Mouse (Mus musculus) left cerebral cortex, adult 9 months (tissue): ENCODE data around the gene Pofut1.
"Not testable (repeated sequence)": the region's sequence is repeated elsewhere in the genome, so short reads cannot be mapped to it uniquely, and the experiment has no call there.

ENCODE experiments used
- DNase-seq, 2 experiments: peaks; one replicate each; pipeline ENCODE4 v3.0.0; 2022; ENCODE audit warnings: low spot score in 2 of 2

Gene Pofut1

DNA sequence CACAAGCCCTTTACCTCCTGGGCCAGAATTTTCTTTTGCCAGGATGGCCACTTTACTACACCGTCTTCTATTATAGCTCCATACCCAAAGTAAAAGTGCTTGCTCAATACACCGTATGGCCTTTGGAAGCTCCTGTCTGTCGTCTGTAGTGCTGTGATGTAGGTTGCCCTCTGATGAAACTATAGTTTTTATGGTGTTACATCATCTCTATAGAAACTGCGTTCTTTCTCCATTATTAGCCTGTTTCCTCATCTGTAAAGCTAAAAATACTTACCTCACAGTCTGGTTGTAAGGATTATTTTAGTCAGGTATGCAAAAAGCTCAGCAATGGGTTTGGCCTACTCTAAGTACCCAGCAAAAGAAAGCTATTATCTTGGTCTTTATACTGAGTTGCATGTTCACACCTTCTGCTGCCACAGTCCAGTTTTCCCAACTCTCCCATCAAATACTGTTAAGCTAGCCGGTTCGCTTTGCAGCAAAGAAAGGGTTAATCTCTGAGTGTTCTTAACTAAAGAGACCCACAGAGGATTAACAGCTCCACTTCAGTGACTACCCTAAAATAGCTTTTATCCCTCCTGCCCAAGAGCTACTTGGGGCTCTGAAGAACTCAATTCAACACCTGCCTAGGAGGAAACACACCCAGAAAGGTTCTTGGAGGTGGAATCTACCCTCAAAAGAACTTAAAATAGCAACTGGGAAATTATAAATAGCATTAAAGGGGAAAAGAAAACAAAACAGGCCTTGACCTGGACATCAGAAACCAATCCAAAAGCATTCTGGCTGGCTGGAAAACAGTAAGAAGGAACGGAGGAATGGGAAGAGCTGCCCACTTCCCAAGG is 2.1 kb upstream of the Pofut1 start:
- DNase-seq = no peak

DNA sequence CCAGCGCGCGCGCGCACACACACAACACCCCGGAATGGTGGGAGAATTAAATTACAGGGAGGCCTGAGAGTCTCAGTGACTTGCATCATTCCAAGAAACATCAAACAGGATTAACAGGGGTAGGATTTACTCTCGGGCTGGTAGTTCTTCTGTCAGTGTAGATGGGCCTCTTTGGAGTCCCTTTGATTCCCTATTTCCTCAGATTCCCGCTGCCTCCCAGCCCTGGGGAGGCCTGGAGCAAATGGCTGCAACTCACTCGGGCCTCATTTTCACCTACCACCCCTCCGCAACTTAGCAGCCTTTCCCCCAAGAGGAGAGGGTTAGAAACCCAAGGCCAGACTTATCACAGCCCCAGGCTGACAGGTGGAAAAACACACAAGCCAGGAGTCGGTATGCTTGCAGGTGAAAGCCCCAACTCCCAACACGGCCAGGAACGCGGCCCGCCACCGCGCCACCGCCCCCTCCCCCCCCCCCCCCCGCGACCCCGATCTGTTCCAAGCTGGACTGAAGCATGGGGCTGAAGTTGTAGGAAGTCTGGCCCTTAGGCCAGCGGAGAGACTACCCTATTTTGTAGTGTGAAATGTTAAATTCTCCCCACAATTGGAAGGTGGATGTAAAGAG is 1.4 kb upstream of the Pofut1 start:
- DNase-seq = no peak

DNA sequence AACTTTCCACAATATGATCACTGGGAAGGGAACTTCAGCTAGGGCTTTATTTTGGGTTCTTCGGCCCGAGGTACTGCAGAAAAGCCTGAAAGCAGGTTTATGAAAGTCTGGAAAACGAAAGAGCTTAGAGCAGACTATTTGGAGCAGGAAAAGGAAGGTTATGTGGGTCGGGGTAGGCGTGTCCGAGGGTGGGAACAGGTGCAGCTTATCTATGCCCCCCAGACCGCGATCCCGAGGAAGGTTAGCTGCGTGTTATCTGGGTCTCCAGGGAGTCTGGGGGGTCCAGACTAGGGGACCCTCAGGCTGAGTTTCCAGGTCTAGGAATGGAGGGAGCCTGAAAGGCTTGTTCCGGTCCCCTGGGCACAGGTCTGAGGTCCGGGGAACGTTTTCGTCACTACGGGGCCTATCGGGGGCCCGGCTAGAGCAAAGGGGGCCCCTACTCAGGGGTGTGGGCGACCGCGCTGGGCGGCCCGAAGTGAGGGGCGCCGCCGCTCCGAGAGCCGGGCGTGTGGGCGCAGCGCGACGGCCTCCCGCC is 565 bp upstream of the Pofut1 start:
- no peak for DNase-seq

DNA sequence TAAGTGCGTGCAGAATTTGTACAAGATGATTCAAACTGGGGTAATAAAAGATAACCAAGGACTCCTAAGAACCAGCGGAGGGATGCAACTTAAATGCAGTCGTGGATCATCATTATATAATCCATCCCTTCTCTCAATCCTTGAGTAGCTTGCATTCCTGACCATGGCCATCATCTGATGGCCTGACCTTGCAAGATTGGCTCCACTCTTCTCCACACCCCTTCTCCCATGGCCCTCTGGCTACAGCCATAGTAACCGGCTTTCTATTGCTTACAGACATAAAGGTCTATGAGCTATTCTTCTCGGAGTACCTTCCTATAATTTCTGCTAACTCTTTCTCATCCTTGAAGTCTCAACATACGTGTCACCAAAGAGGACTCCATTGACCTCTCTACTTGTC is 823 bp downstream of the Pofut1 start:
- DNase-seq = no peak

DNA sequence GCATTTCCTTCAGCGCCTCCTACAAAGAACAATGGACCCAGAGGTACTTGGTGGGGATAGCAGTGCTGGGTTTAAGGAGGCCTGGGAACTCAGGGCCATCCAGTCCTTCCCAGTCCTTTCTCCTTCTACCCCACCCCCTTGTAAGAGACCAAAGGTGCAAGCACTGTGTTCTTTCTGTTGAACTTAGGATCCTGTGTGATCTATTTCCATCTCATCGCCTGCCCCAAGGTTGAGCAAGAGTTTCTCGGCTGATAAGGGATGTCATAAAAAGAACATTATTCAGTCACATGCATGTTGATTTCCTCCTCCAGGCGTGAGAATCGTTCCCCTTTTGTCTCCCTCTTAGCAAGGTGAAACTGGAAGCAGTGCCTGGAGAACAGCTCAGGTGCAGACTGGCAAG is 8.4 kb downstream of the Pofut1 start:
- no peak for DNase-seq

DNA sequence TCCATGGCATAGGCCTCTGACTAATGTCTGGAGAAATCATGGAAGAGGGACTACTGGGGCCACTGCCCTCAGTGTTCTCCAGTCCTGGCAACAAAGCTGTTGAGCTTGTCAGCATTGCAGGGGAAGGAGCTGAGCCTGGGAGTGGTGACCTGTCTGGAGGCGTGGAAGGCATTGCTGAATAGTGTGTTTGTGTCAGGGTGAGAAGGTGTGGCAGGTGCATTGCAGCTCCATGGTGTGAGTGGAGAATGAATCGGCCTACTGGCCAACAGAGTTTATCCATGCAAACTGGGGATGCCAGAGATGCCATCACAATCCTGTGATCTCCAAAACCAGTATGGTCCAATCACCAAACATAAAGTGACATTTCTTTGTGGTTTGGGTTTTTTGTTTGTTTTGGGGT is 15.3 kb downstream of the Pofut1 start:
- no peak for DNase-seq

DNA sequence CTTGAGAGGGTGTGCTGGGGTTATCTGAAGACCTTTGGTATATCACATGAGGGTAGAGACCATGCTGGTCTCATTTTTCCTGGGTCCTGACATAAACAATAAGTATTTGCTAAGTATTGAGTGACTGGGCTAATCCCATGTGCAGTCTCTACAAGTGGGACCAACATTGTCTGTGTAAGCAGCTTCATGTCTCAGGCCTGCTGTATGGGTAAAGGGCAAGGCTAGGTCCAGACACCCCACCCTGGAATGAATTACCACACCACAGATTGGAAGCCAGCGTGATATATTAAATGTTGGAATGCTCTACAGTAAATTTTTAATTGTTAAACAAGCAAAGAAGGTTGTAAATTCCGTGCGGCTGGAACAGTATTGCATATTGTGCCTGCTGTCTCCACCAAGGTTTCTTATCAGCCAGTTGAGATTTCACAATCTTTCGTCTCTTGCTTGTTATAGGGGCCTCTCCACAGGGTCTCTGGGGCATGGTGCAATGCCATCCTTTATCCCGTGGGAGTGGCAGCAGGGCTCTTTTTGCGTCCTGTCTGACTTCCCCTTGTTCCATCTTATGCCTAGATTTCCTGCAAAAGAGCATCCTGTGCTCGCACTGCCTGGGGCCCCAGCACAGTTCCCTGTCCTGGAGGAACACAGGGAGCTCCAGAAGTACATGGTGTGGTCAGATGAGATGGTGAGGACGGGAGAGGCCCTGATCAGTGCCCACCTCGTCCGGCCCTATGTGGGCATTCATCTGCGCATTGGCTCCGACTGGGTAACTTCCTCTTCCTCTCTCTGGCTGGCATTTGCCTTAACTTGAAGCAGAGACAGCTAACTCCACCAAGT is 17.9 kb downstream of the Pofut1 start:
- no peak for DNase-seq

DNA sequence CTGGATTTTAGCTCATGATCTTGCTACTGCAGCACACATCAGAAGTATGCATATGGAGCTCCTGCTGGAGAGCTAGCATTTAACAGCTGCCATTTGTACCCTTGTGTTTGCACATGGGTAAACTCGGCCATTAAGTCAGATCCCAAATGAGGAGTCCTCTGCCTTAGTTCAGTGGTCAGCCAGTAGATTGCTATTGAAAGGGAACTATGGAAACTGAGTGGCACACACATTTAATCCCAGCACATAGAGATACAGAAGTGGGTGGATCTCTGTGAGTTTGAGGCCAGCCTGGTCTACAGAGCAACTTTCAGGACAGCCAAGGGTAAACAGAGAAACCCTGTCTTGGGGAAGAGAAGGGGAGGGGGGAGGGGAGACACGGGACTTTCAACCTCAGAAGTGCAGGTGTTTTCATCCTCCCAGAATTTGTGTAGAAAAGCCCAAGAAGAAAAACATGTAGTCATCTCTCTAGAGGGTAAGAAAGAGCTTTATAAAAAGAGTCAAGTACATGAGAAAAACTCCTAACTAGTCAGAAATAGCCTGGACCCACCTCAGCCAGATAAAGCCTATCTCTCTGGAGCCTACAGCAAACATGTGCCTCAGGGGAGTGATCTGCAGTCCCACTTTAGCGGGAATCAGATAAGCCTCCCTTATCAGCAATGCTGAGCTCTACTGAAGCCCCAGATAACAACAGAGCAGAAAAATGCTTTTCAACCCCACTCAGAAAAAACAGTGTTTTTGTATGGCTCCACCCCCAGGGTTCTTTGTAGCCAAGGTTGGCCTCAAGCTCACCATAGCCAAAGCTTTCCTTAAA is 18.7 kb downstream of the Pofut1 start:
- DNase-seq = no peak

DNA sequence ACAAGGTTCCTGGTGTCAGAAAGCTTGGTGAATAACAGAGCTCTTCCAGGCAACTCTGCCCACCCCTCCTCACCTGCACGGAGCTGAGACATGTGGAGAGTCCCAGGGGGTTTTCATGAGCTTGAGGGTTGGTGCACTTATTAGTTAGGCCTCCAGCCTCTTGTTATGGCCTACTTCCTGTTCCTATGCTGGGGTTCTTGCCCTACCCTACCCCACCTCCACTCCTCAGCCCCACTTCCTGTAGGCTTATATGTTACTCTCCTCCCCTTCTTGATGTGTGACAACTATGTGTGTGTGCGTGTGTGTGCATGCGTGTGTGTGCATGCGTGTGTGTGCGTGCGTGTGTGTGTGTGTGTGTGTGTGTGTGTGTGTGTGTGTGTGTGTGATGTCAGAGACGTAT is 21.7 kb downstream of the Pofut1 start:
- no peak for DNase-seq

DNA sequence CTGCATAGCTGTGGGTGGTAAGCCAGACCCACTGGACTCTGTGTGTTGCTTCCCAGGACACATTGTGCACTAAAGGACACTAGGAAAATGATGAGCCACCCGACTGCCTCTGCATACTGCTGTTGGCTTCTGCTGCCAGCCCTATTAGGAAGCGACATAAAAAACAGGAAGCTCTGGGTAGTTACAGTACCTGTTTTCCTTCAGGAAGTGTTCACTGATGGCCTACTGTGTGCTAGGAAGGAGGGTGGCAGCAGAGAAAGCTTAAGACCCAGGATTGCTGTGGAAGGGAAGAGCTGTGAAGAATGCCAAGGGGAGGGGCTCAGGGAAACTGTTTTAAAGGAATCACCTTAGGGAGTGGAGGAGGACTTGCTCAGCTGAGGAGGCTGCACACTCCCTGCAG is 26.0 kb downstream of the Pofut1 start:
- no peak for DNase-seq

DNA sequence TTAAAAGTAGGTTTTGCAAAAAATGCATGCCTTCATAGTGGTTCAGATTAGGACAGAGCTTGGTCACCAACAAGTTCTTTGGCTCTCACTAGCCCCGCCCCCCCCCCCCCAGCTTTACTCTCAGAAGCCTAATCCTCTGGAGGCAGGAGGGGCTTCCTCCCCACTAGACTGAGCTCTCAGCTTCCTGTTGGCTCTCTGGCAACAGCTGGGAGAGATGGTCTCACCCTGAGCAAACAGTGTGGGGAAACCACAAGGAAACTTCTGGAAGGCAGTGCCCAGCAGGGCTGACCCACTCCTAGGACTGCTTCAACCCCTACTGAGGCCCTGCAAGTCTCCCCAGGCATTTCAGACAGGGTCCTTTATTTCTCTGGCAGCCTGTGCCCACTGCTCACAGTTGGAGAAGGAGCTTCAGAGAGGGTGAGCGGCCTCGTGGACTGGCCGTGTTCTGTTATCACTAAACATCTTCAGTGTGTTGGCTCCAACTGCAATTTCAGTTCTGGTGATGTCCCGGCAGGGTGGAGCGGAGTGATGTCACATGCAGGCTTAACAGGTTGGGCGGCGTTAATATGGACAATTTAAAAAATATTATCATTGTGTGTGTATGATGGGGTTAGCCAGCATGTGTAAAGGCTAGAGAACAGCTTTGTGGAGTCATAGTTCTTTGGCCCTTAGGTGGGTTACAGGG is 29.0 kb downstream of the Pofut1 start:
- DNase-seq = not testable (repeated sequence)

DNA sequence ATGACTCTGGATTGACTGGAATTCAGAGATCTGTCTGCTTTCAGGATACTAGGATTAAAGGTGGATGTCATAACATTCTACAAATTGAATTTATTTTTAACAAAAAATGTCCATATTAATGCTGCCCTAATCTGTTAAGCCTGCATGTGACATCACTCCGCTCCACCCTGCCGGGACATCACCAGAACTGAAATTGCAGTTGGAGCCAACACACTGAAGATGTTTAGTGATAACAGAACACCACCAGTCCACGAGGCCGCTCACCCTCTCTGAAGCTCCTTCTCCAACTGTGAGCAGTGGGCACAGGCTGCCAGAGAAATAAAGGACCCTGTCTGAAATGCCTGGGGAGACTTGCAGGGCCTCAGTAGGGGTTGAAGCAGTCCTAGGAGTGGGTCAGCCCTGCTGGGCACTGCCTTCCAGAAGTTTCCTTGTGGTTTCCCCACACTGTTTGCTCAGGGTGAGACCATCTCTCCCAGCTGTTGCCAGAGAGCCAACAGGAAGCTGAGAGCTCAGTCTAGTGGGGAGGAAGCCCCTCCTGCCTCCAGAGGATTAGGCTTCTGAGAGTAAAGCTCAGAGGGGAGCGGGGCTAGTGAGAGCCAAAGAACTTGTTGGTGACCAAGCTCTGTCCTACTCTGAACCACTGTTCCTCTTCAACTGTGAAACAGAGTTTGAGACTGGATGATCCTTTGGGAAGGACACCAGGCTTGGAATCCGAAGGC is 33.0 kb downstream of the Pofut1 start:
- not testable (repeated sequence) for DNase-seq

DNA sequence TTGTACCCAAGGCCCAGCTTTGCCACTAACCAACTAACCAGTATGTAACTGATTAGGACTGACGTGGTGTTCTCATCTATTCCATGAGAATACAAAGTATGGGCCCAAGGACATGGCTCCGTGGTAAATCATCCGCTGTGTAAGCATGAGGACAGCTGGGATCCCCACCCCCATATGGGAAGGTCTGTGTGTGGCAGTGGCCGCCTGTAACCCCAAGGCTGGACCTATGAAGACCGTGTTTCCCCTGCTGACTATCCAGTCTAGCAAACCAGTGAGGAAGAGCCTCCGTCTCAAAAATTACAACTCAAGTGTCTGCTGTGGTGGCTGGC is 33.5 kb downstream of the Pofut1 start:
- no peak for DNase-seq

DNA sequence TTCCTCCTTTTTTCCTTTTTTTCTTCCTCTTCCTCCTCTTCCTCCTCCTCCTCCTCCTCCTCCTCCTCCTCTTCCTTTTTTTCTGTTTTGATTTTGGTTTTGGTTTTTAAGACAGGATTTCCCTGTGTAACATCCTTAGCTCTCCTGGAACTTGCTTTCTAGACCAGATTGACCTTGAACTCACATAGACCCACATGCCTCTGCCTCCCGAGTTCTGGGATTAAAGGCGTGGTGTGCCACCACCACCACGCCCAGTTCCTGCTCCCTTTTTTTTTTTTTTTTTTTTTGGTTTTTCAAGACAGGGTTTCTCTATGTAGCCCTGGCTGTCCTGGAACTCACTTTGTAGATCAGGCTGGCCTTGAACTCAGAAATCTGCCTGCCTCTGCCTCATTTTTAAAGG is 34.2 kb downstream of the Pofut1 start:
- not testable (repeated sequence) for DNase-seq

DNA sequence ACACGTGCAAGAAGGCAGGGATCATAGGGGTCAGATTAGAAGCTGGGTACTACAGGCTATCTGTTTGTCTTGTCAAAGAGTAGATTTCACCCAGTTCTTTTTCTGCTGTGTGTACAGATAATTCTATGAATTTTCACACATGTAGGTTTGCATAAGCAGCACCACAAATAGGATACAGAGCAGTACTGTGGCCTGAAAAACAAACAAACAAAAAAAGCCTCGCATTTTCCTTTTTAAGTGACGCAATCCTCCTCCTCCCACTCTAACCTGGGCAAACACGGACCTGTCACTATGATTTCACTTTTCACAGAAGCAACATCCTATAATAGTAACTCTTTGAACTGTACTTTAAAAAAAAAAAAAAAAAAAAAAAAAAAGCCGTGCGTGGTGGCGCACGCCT is 35.1 kb downstream of the Pofut1 start:
- no peak for DNase-seq

DNA sequence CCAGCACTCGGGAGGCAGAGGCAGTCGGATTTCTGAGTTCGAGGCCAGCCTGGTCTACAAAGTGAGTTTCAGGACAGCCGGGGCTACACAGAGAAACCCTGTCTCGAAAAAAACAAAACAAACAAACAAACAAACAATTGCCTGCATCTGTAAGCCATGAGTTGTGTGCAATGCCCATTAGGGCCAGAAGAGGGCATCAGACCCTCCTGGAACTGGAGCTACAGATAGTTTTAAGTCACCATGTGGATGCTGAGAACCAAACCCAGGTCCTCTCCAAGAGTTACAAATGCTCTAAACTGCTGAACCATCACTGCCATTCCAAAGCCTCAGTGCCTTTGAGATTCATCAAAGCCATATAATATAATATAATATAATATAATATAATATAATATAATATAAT is 35.5 kb downstream of the Pofut1 start:
- not testable (repeated sequence) for DNase-seq

DNA sequence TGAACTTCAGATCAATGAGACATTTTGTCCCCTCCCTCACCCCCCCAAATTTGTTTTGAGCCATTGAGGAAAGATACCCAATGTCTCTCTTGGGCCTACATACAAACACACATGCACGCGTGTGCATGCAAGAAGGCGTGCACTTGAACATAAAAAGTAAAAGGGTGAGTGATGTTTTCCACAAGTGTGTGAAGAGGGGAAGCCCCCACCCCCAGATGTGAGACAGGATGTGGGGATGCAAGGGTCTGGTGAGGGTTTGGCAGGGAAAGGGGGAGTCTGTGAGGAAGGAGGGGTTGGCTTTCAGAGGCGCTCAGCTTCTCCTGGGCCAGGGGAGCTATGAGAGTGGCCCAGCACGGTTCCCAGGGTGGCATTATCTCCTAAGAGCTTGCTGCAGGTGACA is 37.0 kb downstream of the Pofut1 start:
- DNase-seq = no peak

DNA sequence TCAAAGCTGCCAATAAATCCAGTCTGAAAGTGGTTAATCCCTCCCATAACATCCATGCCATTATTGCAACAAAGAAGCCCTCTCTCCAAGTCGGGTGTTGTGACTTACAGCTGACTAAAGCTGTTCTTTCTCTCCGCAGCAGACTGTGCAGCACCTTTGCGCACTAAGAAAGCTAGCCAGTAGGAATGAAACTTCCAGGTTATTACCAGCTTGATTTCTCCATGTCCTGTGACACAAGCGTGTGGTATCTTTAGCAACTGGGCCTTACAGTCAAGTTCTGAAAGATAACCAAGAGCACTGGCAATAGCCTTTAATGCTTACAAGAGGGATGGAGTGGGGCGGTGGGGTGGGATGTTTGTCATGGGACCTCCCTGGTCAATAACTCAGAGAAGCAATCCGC is 42.6 kb downstream of the Pofut1 start:
- no peak for DNase-seq

DNA sequence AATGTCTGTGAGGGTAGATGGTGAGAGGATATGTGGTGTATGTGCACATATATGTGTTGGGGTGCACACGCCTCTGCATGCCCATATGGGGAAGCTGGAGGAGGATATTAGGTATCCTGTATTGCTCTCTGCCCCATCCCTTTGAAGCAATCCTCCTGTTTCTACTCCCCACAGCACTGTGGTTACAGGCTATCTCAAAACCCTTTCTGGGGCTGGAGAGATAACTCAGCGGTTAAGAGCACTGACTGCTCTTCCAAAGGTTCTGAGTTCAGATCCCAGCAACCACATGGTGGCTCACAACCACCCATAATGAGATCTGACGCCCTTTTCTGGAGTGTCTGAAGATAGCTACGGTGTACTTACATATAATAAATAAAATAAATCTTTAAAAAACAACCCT is 45.2 kb downstream of the Pofut1 start:
- DNase-seq = no peak

DNA sequence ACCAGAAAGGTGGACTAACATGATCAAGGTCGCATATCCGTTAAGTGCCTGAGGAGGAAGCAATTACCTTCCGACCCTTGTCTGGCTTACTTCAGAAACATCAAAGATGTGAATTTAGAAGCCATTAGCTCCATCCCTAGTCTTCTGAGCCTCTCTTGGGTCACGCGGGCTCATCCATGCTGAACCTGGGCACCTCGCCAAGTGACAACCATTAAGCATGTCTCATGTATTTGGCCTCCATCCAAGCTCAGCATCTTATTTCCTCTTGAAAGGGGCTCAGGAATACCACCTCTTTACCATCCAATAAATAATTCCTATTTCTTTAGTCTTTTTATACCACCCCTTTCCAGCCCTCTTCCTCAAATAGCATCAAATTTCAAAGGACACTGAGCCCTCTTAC is 46.5 kb downstream of the Pofut1 start:
- no peak for DNase-seq
